Mouse (Mus musculus) hindbrain, embryonic 15.5 days (tissue): ENCODE results near the gene Ntn4. TPM values are rescaled to one million over a fixed set of nuclear protein-coding genes. Genes with fewer than 3 reads are reported as not detected.
A peak's percentile ranks its signal among the peaks of the same experiment; 100 is the strongest.

ENCODE experiments used
- ATAC-seq: fragments of 200-750 bp; cut with Nextera tagmentation; 2 replicates; pipeline ENCODE4 v1.8.0; 2017; ENCODE audit warnings: low read depth, moderate number of reproducible peaks, moderate TSS enrichment; ENCODE audit not compliant: low FRiP score
- H3K27ac ChIP-seq: fragments of 300-500 bp; sonication (generic); replicated peaks from 2 replicates; pipeline ENCODE4 v1.5.1; 2015; ENCODE audit warnings: mild to moderate bottlenecking, inconsistent platforms
- H3K27me3 ChIP-seq: fragments of 300-500 bp; sonication (generic); 2 replicates; pipeline ENCODE4 v1.6.1; 2015; ENCODE audit warnings: control low read depth, inconsistent platforms
- H3K36me3 ChIP-seq: fragments of 300-500 bp; sonication (generic); 2 replicates; pipeline ENCODE4 v1.6.1; 2015; ENCODE audit warnings: control low read depth, inconsistent platforms
- H3K4me1 ChIP-seq: fragments of 300-500 bp; sonication (generic); replicated peaks from 2 replicates; pipeline ENCODE4 v1.6.1; 2015; ENCODE audit warnings: control low read depth, inconsistent platforms
- H3K4me2 ChIP-seq: fragments of 300-500 bp; sonication (generic); 2 replicates; pipeline ENCODE4 v1.6.1; 2015; ENCODE audit warnings: moderate library complexity, mild to moderate bottlenecking, inconsistent platforms
- H3K4me3 ChIP-seq: fragments of 300-500 bp; sonication (generic); 2 replicates; pipeline ENCODE4 v1.5.1; 2015; ENCODE audit warnings: mild to moderate bottlenecking, inconsistent platforms
- H3K9ac ChIP-seq: fragments of 300-500 bp; sonication (generic); 2 replicates; pipeline ENCODE4 v1.6.1; 2015; ENCODE audit warnings: inconsistent platforms
- H3K9me3 ChIP-seq: fragments of 300-500 bp; sonication (generic); 2 replicates; pipeline ENCODE4 v1.6.1; 2016; ENCODE audit warnings: control low read depth, inconsistent platforms
- WGBS: fragments of 180-500 bp; shearing (Covaris S2); methylation state at CpG from one replicate; pipeline ENCODE4 v1.1.7; 2015; 5-methylcytosine and 5-hydroxymethylcytosine counted together
- polyA plus RNA-seq: library from polyadenylated mRNA; unstranded; fragments of >200 nt; fragmentation: Nextera tagmentation; extraction: Ambion mirVana; gene quantifications from 2 replicates; pipeline ENCODE4 v1.2.1, GENCODE M21; 2015

Gene Ntn4
- polyA plus RNA-seq, 1 experiment from 2014 or later, result 0.97 TPM

- H3K9ac ChIP-seq, result no peak overlapping the region
- no peaks in the 10 kb centered on the region for H3K36me3 ChIP-seq
- H3K4me1 ChIP-seq, result peaks cover 24% of the 10 kb centered on the region
- 38% methylated on average over 8 of the region's 8 CpGs for WGBS
- H3K4me3 ChIP-seq, result peak overlapping the region; percentile 93; the same call in 1 of the 2 replicates
- no peaks in the 10 kb centered on the region for H3K27me3 ChIP-seq
- no peak overlapping the region for H3K27ac ChIP-seq
- no peaks in the 10 kb centered on the region for H3K9me3 ChIP-seq
- peak overlapping the region; percentile 99 for H3K4me2 ChIP-seq
- ATAC-seq, result no peak
These were observed 2.4 kb downstream of the Ntn4 start for GRCm38 (mm10) chr10:93642897-93643296.

- no peak overlapping the region for H3K4me3 ChIP-seq
- no peaks in the 10 kb centered on the region for H3K36me3 ChIP-seq
- no peaks in the 10 kb centered on the region for H3K9me3 ChIP-seq
- 66% methylated on average over 12 of the region's 12 CpGs for WGBS
- H3K4me1 ChIP-seq, result peaks cover 24% of the 10 kb centered on the region
- H3K27me3 ChIP-seq, result no peaks in the 10 kb centered on the region
- no peak overlapping the region for H3K4me2 ChIP-seq
- H3K27ac ChIP-seq, result no peak overlapping the region
- H3K9ac ChIP-seq, result no peak overlapping the region
- no peak for ATAC-seq
These were observed 4.0 kb downstream of the Ntn4 start for GRCm38 (mm10) chr10:93644451-93644941.

DNA sequence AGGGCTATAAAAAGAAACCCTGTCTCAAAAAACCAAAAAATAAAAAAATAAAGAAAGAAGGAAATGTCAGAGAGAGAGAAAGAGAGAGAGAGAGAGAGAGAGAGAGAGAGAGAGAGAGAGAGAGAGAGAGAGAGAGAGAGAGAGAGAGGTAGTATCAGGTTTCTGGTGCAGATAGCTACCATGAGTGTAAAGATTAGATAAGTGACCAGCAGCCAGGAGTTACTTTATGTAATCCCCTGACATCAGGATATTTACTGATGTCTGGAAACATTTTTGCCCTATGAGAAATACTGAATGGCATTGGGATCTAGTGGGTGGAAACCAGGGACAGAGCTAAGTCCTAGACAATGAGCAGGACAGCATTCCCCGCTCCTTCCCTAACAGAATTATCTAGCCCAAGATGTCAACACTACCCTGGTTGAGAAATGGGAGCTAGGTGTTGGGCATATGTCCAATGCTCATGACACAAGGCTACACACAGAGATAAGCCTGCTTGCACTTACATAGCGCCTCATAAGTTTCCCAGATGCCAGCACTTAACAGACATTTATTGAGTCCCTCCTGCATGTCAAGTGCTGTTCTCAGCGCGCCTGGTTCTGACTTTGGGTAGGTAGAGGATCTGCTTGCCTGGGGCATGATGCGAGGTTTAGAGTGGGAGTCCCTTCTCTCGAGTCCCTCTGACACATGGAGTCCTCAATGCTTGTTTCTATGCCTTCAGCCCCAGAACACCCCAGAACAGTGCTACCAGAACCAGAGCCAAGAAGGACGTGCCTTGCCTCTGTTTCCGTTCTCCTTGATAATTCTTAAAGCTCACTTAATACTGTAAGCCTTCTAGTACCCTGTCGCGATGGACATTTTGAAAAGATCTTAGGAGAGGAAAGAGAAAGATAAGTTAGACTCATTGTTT, 7.4 kb downstream of the Ntn4 start:
- Histone ChIP-seq H3K27me3 (no peaks in the 10 kb centered on the region), H3K9me3 (no peaks in the 10 kb centered on the region), H3K9ac (no peak overlapping the region), H3K27ac (no peak overlapping the region), H3K36me3 (no peaks in the 10 kb centered on the region), H3K4me1 (peaks cover 5% of the 10 kb centered on the region), H3K4me2 (no peak overlapping the region), H3K4me3 (no peak overlapping the region)
- no peak for ATAC-seq
- WGBS, result 94% methylated on average over 10 of the region's 10 CpGs

- no peaks in the 10 kb centered on the region for H3K36me3 ChIP-seq
- H3K9me3 ChIP-seq, result no peaks in the 10 kb centered on the region
These were observed 8.2 kb downstream of the Ntn4 start for GRCm38 (mm10) chr10:93648598-93649102.

GRCm38 (mm10) chr10:93649127-93649526, 8.6 kb downstream of the Ntn4 start:
- WGBS, result 84% methylated on average over 5 of the region's 5 CpGs

More at GRCm38 (mm10) chr10:93648598-93649102, 8.2 kb downstream of the Ntn4 start:
- Histone ChIP-seq H3K4me1 (no peaks in the 10 kb centered on the region), H3K27me3 (no peaks in the 10 kb centered on the region), H3K4me3 (no peak overlapping the region), H3K27ac (no peak overlapping the region), H3K9ac (no peak overlapping the region), H3K4me2 (no peak overlapping the region)
- WGBS, result 91% methylated on average over 8 of the region's 8 CpGs
- no peak for ATAC-seq

DNA sequence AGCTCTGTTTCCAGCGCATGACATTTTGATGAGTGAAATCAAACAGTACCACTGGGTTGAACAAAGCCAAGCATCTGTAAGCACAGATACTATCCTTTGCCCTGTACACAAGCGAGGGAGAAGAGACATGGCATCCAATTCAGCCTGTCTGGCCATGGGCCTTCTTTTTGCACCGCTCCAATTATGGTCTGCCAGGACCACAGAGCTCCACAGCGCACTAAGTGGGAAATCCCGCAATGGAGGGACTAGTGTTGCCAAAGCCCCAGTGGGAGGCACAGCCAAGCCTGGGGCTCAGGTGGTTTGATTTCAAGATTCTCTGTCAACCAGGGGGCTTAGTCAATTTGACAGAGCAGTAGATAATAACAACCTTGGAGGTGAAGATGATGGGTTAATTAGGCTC, 9.1 kb downstream of the Ntn4 start:
- no peaks in the 10 kb centered on the region for H3K36me3 ChIP-seq
- no peak overlapping the region for H3K9ac ChIP-seq
- no peak for ATAC-seq
- H3K27me3 ChIP-seq, result no peaks in the 10 kb centered on the region
- 60% methylated on average over 5 of the region's 5 CpGs for WGBS
- no peak overlapping the region for H3K4me3 ChIP-seq
- no peak overlapping the region for H3K27ac ChIP-seq
- H3K9me3 ChIP-seq, result no peaks in the 10 kb centered on the region
- H3K4me2 ChIP-seq, result no peak overlapping the region
- no peaks in the 10 kb centered on the region for H3K4me1 ChIP-seq

More at GRCm38 (mm10) chr10:93649127-93649526, 8.6 kb downstream of the Ntn4 start:
- Histone ChIP-seq H3K9me3 (no peaks in the 10 kb centered on the region), H3K4me3 (no peak overlapping the region), H3K36me3 (no peaks in the 10 kb centered on the region), H3K4me1 (no peaks in the 10 kb centered on the region), H3K27ac (no peak overlapping the region), H3K27me3 (no peaks in the 10 kb centered on the region), H3K9ac (no peak overlapping the region), H3K4me2 (no peak overlapping the region)
- ATAC-seq, result no peak

GRCm38 (mm10) chr10:93653322-93653721, 12.8 kb downstream of the Ntn4 start:
- Histone ChIP-seq H3K27ac (no peak overlapping the region), H3K4me2 (no peak overlapping the region), H3K4me3 (no peak overlapping the region), H3K4me1 (no peaks in the 10 kb centered on the region), H3K9ac (no peak overlapping the region), H3K27me3 (no peaks in the 10 kb centered on the region), H3K36me3 (no peaks in the 10 kb centered on the region), H3K9me3 (no peaks in the 10 kb centered on the region)
- 79% methylated on average over 2 of the region's 2 CpGs for WGBS
- ATAC-seq, result no peak

DNA sequence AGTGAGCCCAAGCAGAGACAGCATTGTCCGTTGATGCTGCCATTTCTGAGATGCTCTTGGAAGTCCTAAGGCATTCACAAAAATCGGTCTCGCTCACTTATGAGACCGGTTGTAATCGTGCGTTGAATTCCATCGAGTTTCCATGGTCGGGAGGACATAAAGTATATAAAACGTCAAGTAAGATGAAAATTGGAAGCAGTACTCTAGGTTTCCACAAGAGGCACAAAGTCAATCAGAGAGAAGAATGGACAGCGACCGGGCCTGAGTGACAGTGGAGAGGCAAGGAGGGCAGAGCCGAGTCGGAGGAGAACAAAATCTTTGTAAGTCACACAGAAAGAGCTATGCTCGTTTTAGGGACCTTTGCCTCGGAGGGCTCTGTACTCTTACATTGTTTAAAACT, 14.9 kb downstream of the Ntn4 start:
- H3K4me1 ChIP-seq, result no peaks in the 10 kb centered on the region
- H3K4me3 ChIP-seq, result no peak overlapping the region
- H3K9ac ChIP-seq, result no peak overlapping the region
- ATAC-seq, result no peak
- H3K4me2 ChIP-seq, result no peak overlapping the region
- no peaks in the 10 kb centered on the region for H3K36me3 ChIP-seq
- no peaks in the 10 kb centered on the region for H3K27me3 ChIP-seq
- H3K27ac ChIP-seq, result no peak overlapping the region
- 78% methylated on average over 15 of the region's 15 CpGs for WGBS
- H3K9me3 ChIP-seq, result no peaks in the 10 kb centered on the region

- 86% methylated on average over 1 of the region's 1 CpGs for WGBS
- no peaks in the 10 kb centered on the region for H3K36me3 ChIP-seq
These were observed 19.3 kb downstream of the Ntn4 start for GRCm38 (mm10) chr10:93659792-93660191.

GRCm38 (mm10) chr10:93661348-93661991, 21.0 kb downstream of the Ntn4 start:
- Histone ChIP-seq H3K4me2 (no peak overlapping the region), H3K27me3 (no peaks in the 10 kb centered on the region), H3K4me3 (no peak overlapping the region), H3K9me3 (no peaks in the 10 kb centered on the region), H3K9ac (no peak overlapping the region), H3K27ac (no peak overlapping the region), H3K4me1 (no peaks in the 10 kb centered on the region), H3K36me3 (no peaks in the 10 kb centered on the region)
- no peak for ATAC-seq
- WGBS, result 82% methylated on average over 6 of the region's 6 CpGs

More at GRCm38 (mm10) chr10:93659792-93660191, 19.3 kb downstream of the Ntn4 start:
- no peak overlapping the region for H3K9ac ChIP-seq
- no peak overlapping the region for H3K27ac ChIP-seq
- no peaks in the 10 kb centered on the region for H3K4me1 ChIP-seq
- no peaks in the 10 kb centered on the region for H3K27me3 ChIP-seq
- H3K4me3 ChIP-seq, result no peak overlapping the region
- no peaks in the 10 kb centered on the region for H3K9me3 ChIP-seq
- H3K4me2 ChIP-seq, result no peak overlapping the region
- ATAC-seq, result no peak

- Histone ChIP-seq H3K9me3 (no peaks in the 10 kb centered on the region), H3K4me1 (no peaks in the 10 kb centered on the region), H3K27me3 (no peaks in the 10 kb centered on the region), H3K9ac (no peak overlapping the region), H3K27ac (no peak overlapping the region), H3K4me2 (no peak overlapping the region), H3K4me3 (no peak overlapping the region), H3K36me3 (no peaks in the 10 kb centered on the region)
- no peak for ATAC-seq
- 69% methylated on average over 5 of the region's 5 CpGs for WGBS
These were observed 21.5 kb downstream of the Ntn4 start for GRCm38 (mm10) chr10:93662018-93662417.

- Histone ChIP-seq H3K9ac (no peak overlapping the region), H3K27ac (no peak overlapping the region), H3K4me1 (no peaks in the 10 kb centered on the region), H3K4me2 (no peak overlapping the region), H3K9me3 (no peaks in the 10 kb centered on the region), H3K27me3 (no peaks in the 10 kb centered on the region), H3K36me3 (no peaks in the 10 kb centered on the region), H3K4me3 (no peak overlapping the region)
- 80% methylated on average over 2 of the region's 2 CpGs for WGBS
- no peak for ATAC-seq
These were observed 25.7 kb downstream of the Ntn4 start for GRCm38 (mm10) chr10:93666222-93666621.
